Mouse (Mus musculus): ENCODE results near the gene Nos3. TPM values are rescaled to one million over a fixed set of nuclear protein-coding genes. Genes with fewer than 3 reads are reported as not detected.
"Not testable (repeated sequence)": the region's sequence is repeated elsewhere in the genome, so short reads cannot be mapped to it uniquely, and the experiment has no call there.

The Nos3 gene
- total RNA-seq, 1 experiment from 2014 or later: not detected

DNA sequence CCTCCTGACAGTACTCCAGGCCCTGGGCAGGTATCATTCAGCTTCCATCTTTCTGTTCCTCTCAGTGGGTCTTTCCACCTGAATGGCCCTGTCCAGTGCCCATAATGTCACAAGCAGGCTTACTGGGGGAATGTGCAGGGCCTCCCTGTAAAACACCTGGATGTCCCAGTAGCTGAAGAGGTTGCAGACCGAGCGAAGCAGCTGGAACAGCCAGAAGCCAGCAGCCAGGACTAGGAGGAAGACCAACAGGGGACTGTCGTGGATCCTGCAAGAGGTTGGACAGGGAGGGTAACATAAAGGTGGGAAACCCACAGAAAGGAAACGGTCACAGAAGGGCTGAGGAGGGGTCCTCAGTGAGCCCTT, 25.0 kb downstream of the Nos3 start:
- no peak for ATAC-seq (ENCODE audit: extremely low read depth, insufficient number of reproducible peaks, low FRiP score, poor library complexity, severe bottlenecking)

DNA sequence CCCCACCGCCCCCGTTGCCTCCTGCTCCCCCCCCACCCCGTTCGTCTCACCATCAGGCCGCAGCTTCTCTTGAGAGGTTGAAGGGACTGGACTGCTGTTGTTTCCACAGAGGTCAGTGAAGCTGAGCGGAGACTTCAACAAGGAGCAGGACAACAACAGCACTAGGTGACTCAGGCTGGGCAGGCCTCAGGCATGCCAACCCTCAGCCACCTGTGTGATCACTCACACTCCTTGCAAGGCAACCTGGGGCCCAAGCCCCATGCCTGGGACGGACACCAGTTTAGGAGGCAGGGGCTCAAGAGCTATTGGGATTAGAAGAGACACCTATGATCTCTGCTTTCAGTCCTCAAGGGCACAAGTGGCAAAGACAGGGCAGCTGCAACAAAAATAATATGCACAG, 27.3 kb downstream of the Nos3 start, which contains the start of gene Atg9b:
Gene Atg9b (minus strand): TSS at position 280 of the 400 bp plus-strand sequence.
- no peak for ATAC-seq (ENCODE audit: extremely low read depth, insufficient number of reproducible peaks, low FRiP score, poor library complexity, severe bottlenecking)

DNA sequence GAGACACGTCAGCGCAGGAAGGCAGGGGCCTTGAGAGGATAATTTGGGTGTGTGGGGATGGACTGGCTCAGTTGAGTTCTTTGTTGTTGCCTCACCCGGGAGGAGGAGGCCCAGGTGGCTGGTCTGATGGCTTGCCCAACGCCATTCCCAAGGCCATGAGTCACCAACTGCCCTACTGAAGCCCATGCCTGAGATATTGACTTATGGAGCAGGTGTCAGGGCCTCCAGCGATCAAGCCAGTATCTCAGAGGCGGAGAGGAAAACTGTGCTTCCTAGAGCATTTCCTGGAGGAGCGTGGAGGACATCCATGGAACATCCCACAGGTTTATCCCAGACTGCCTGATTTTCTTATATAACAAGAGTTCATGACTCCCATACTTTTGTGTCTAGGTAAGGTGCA, 28.1 kb downstream of the Nos3 start:
- ATAC-seq (ENCODE audit: extremely low read depth, insufficient number of reproducible peaks, low FRiP score, poor library complexity, severe bottlenecking): no peak

DNA sequence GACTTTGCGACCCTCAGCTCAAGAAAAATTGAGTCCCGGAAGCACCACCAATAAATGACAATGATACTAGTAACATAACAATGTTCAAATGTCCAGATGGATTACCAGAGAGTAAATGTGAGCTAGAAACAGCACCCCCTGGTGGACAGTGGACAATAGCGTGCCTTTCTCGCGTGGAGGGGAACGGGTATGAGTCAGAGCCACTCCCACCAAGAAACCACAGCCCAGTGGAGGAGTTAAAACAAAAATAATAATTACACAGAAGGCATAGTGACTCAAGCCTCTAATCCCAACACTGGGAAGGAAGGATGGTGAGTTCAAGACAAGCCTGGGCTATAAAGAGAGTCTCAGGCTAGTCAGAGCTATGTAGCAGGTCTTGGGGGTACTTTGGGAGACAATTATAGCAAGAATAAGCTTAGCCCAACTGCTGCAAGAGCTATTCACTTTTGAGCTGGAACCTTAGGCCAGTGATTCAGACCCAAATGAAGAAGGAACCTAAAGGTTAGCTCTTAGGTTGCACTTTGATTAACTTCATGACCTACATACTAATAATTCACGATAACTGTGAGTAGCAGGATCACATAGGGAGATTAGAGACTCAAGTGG, 28.9 kb downstream of the Nos3 start, which contains the start of gene Abcb8:
Gene Abcb8 (plus strand): TSS at position 272 of the 606 bp plus-strand sequence.
- ATAC-seq (ENCODE audit: extremely low read depth, insufficient number of reproducible peaks, low FRiP score, poor library complexity, severe bottlenecking): peak; percentile 71

DNA sequence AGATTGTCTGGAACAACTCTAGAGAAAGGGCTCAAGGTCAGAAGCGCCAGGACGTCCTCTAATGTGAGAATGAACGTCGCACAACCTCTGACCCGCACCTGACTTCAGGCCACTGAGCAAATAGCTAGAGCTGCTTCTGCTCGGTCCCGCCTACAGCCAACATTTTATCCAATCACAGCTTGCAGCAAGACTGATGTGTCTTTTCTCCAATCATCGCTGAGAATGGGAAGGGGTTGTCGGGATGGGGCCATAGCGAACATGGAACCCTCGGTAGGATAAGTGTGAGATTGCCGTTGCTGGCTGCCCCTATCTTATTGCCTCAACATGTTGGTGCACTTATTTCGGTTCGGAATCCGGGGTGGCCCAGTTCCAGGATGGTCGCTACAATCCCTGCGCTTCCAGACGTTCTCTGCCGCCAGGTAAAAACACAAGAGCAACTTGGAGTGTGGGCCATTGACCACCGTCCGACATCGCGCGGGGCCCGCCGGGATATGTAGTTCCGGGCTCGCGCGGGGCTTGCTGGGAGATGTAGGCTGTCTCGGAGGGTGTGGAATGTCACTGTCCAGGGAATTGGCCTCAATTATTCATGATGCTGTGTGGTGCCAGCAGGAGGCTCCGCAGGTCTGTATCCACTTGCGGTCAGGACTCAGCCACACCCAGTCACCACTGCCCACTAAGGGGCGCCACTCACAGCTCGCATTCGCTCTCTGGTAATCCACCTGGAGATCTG, 29.7 kb downstream of the Nos3 start:
- ATAC-seq (ENCODE audit: extremely low read depth, insufficient number of reproducible peaks, low FRiP score, poor library complexity, severe bottlenecking): peak; percentile 89

DNA sequence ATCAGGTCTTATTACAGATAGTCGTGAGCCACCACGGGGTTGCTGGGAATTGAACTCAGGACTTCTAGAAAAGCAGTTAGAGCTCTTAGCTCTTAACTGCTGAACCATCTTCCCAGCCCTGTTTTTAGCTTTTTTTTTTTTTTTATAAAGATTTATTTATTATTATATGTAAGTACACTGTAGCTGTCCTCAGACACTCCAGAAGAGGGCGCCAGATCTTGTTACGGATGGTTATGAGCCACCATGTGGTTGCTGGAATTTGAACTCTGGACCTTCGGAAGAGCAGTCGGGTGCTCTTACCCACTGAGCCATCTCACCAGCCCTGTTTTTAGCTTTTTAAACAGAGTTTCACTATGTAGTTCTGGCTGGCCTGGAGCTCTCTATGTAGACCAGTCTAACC, 31.6 kb downstream of the Nos3 start:
- ATAC-seq (ENCODE audit: extremely low read depth, insufficient number of reproducible peaks, low FRiP score, poor library complexity, severe bottlenecking): not testable (repeated sequence)

DNA sequence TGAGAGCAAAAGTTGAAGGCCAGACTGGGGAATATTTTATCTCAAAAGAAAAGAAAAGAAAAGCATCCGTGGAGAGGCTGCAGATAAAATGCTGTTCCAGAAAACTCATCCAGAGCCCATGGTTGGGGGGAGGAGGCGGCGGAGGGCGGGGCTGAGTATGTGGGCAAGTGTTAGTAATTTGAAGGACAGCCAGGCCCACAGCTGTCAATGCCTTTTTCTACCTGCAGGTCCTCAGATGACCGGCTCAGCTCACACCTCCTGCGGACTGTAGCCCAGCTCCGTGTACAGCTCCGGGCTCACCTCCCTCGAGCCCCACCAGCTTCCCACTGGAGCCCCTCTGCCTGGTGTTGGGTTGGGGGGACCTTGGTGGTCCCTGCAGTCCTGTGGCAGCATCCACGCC, 35.1 kb downstream of the Nos3 start:
- ATAC-seq (ENCODE audit: extremely low read depth, insufficient number of reproducible peaks, low FRiP score, poor library complexity, severe bottlenecking): no peak

DNA sequence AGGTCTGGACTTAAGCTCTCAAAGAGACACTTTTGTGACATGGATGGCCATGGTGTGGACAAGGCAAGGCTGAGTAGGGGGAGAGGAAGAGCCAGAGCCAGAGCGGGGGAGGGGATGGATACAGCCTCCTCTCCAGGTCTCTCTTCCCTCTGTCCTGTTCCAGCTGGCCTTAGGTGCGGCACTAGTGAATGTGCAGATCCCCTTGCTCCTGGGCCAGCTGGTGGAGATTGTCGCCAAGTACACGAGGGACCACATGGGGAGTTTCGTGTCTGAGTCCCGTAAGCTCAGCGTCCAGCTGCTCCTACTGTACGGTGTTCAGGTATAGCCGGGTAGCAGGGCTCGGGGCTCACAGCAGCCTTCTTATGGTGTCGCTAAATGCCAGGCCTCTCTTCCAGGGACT, 35.8 kb downstream of the Nos3 start:
- ATAC-seq (ENCODE audit: extremely low read depth, insufficient number of reproducible peaks, low FRiP score, poor library complexity, severe bottlenecking): no peak

DNA sequence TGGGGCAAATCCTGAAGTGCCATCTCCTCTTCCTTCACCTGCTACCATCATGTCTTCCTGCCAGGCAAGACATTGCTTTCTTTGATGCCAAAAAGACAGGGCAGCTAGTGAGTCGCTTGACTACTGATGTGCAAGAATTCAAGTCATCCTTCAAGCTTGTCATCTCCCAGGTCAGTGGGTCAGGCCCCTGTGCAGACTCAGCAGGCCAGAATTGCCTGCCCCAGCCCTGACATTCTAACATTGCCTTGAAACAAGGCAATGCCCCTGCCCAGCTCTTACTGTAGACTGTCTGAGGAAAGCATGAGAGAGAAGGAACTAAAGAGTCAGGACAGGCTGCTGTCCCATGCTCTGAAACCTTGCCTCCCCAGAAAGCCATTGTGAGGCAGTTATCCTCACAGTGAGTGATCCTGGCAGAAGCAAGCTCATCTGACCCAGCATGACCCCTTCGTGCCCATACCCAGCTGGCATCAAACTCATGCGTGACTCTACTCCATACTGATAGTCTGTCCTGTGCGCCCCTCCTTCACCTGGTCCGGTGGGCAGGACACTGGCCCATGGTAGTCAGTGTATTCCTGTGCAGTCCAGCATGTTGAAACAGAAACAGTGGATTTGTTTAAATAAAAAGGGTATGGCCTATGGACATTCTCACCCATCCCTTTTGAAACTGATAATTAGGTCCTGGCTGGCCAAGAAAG, 36.4 kb downstream of the Nos3 start:
- ATAC-seq (ENCODE audit: extremely low read depth, insufficient number of reproducible peaks, low FRiP score, poor library complexity, severe bottlenecking): no peak

DNA sequence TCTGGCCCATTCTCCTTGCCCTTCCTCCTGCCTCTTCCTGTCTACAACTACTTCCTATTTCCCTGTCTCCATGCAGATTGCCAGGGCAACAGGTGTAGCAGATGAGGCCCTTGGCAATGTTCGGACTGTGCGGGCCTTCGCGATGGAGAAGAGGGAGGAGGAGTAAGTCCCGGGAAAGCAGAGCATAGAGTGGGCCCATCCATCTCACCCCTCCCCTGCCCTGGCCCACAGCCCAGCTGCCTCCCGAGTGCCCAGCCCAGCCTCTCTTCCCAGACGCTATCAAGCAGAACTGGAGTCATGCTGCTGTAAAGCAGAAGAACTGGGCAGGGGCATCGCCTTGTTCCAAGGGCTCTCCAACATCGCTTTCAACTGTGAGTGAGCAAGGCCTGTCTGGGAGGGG, 37.4 kb downstream of the Nos3 start:
- no peak for ATAC-seq (ENCODE audit: extremely low read depth, insufficient number of reproducible peaks, low FRiP score, poor library complexity, severe bottlenecking)

DNA sequence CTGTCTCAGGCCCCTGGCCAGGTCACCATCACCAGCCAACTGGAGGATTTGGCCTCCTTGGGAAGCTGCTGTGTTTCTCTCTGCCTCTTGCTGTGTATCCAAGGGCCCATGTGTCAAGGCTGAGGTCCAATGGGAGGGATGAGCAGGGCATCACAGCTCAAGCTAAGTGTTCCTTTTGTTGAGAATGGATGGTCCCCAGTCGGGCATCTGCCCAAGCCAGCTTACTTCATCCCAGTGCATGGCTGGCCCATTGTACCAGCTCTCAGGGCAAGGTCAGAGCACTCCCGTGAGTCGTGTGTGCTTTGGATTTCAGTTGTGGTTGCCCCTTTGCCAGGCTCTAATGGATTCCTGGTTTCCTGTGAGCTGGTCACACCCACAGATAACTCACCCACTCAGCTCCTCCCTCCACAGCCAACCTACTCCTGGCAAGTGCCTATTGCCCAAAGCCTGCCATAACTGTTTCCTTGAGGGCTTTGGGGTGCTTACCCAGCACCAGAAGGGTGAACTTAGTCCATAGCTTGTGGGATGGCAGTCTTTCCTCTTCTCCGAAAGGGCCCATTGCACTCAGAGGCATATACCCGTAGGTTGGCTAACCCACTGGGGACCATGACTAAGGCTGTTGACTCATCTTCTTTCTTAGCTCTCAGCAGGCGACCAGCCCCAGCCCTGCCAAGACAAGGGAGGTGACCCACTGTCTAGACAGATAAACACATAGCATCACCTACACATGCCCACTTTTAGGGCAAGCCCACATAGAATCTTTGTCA, 40.2 kb downstream of the Nos3 start:
- ATAC-seq (ENCODE audit: extremely low read depth, insufficient number of reproducible peaks, low FRiP score, poor library complexity, severe bottlenecking): no peak

DNA sequence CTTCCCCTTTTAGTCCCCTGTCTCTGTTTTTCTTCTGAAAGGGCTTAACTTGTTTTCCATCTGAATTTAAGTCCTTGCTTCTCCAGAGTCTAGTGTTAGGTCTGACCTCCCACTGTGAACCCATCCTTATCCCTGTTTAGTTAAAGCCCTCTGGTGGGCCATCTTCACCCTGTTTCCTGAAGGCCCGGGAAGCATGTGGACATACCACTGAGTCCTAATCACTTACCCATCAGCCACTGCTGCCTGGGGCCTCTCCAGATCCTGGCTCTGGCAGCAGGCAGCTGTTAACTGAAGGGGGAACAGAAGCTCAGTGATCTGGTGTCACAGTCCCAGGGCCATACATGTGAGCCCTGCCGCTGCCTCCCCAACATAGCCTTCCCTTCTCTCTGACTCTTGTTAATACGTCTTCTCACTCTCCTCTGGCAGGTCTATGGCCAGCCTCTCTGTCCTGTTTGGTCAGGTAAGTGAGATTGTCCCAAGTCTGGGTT, 40.8 kb downstream of the Nos3 start:
- ATAC-seq (ENCODE audit: extremely low read depth, insufficient number of reproducible peaks, low FRiP score, poor library complexity, severe bottlenecking): no peak

DNA sequence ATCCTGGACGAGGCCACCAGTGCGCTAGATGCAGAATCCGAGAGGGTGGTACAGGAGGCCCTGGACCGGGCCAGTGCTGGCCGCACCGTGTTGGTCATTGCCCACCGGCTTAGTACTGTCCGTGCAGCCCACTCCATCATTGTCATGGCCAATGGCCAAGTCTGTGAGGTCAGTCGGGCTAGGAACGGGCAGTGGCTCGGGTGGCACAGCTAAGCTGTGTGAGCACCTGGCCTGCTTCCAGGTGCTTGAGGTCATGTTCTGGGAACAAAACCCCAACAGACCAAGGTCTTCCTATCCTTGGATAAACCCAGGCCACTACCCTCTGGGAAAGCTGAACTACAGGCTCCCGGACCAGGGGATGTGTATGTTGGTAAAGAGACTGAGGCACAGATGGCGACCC, 44.0 kb downstream of the Nos3 start:
- no peak for ATAC-seq (ENCODE audit: extremely low read depth, insufficient number of reproducible peaks, low FRiP score, poor library complexity, severe bottlenecking)

DNA sequence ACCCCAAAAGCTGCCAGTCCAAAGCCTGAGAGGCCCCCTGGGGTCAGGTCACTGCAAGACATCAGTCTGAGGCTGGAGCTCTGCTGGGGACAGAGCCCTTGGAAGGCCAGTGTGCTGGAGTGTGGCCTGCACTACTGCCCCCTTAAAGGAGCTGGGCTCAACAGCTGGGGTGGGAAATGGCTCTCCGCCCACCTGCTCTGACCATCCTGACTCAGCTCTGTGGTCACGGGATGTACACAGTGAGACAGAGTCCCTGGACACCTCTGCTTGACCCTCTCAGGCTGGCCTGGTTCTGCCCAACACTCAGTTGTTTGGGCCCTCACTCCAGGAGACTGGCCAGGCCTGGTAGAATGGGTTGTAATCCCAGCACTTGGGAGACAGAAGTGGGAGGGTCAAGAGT, 44.9 kb downstream of the Nos3 start:
- no peak for ATAC-seq (ENCODE audit: extremely low read depth, insufficient number of reproducible peaks, low FRiP score, poor library complexity, severe bottlenecking)

DNA sequence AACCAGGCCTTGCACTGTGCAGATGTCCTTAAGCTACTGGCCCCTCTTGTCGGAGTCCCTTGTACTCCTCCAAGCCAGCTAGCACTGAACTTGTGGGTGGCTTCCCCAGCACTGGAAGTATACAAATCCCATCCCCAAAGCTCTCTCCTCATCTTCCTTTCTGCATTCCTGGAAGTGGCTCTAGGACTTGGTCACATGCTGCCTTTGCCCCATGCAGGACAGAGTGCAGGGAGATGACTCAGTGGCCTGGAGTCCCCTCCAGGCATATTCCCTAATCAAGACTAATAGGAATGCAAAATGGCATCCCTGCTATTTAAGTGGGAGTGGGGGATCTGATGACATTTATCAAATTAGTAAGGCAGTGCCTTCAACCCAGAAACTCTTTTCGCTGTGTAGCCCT, 47.5 kb downstream of the Nos3 start:
- no peak for ATAC-seq (ENCODE audit: extremely low read depth, insufficient number of reproducible peaks, low FRiP score, poor library complexity, severe bottlenecking)

DNA sequence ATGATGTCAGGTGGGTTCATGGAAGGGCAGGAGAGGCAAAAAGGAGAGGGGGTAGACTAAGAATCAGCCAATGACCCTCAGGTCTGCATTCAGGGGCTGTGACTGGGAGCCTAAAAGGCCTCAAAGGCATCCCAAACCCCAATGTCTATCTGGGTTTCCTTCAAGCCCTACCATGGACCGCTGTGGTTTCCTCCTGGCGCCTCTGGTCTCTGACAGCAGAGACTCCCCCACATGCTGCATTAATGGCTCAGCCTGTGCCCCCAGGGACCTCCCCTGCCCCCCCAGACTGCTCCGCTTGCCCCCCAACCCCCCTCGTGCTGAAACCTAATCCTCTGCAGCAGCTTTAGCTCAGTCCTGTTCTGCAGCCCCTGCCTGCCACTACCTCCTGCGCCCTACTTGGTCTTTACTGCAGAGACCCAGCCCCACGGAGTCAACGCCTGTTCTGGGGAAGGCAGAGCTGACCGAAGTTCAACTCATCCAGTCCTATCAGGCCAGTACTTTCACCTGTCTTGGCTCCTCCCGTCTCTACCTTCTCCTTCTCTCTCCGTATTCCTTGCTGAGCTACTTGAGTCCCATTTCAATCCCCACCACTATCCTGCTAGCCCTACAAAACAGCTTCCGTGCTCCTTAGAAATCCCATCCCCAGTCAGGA, 48.6 kb downstream of the Nos3 start, which contains the start of gene Asic3:
Gene Asic3 (plus strand): TSS at position 351 of the 652 bp plus-strand sequence.
- no peak for ATAC-seq (ENCODE audit: extremely low read depth, insufficient number of reproducible peaks, low FRiP score, poor library complexity, severe bottlenecking)

DNA sequence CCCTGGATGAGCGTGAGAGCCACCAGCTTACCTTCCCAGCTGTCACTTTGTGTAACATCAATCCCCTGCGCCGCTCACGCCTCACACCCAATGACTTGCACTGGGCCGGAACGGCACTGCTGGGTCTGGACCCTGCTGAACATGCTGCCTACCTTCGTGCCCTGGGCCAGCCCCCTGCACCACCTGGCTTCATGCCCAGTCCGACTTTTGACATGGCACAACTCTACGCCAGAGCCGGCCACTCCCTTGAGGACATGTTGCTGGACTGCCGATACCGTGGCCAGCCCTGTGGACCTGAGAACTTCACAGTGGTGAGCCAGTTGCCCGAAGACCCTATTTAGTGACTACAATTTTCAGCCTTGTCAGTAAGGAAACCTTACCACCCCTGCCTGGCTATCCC, 49.3 kb downstream of the Nos3 start:
- no peak for ATAC-seq (ENCODE audit: extremely low read depth, insufficient number of reproducible peaks, low FRiP score, poor library complexity, severe bottlenecking)

DNA sequence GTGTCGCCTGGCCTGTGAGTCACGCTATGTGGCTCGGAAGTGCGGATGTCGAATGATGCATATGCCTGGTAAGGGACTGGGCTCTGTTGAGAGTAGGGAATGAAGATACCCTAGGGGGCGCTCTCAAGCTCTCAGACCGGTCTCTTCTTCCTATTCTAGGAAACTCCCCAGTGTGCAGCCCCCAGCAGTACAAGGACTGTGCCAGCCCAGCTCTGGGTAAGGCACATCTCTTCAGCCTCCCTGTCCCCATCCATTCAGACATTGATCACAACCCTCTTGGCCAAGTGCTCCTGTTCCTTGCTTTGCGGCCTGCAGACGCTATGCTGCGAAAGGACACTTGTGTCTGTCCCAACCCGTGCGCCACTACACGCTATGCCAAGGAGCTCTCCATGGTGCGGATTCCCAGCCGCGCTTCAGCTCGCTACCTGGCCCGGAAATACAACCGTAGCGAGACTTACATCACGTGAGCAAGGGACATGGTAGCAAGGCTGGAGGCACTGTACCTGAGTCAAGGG, 51.7 kb downstream of the Nos3 start:
- ATAC-seq (ENCODE audit: extremely low read depth, insufficient number of reproducible peaks, low FRiP score, poor library complexity, severe bottlenecking): peak; percentile 65

DNA sequence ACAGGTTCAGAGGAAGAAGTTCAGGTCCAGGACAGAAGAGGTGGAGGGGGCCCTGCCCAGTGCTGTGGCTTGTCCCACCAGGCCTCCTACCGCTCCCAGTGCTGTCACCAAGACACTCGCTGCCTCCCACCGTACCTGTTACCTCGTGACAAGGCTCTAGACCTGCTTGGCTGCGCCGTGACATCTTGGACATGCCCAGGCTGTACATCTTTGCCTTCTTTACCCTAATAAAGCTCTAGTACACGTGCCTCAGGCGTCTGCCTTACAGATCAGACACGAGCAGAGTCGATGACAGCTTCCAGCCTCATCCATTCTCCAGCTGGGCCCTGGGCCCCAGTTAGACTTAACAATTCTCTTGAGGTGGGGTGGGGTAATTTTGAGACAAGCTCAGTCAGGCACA, 53.0 kb downstream of the Nos3 start:
- no peak for ATAC-seq (ENCODE audit: extremely low read depth, insufficient number of reproducible peaks, low FRiP score, poor library complexity, severe bottlenecking)

All from neutrophil, adult 5-6 weeks (primary cell).